Mouse (Mus musculus) lung, postnatal 0 days (tissue): ENCODE results near the gene Kif1c.

ENCODE experiments used
- CTCF ChIP-seq: IDR thresholded peaks from 2 replicates; pipeline ENCODE4 v1.5.1; 2016; ENCODE audit warnings: antibody characterized with exemption, mild to moderate bottlenecking
- EP300 ChIP-seq: IDR thresholded peaks from 2 replicates; pipeline ENCODE4 v1.6.1; 2016; ENCODE audit warnings: antibody characterized with exemption, mild to moderate bottlenecking, control low read depth

GRCm38 (mm10) chr11:70670483-70670882, 29.9 kb upstream of the Kif1c start:
- TF ChIP-seq CTCF (no peak), EP300 (no peak)
